Mouse (Mus musculus): ENCODE results near the gene Noxo1. TPM values are rescaled to one million over a fixed set of nuclear protein-coding genes. Genes with fewer than 3 reads are reported as not detected.

Gene Noxo1
- polyA plus RNA-seq, 1 experiment from 2014 or later: 0.97 TPM

- Histone ChIP-seq H3K27me3 (ENCODE audit: control insufficient read depth, insufficient read depth, low read length) (no peaks in the 10 kb centered on the region), H3K36me3 (ENCODE audit: control insufficient read depth, insufficient read depth, low read length) (no peaks in the 10 kb centered on the region), H3K9me3 (ENCODE audit: control insufficient read depth, low read length) (no peaks in the 10 kb centered on the region), H3K9ac (ENCODE audit: low read length) (no peak overlapping the region), H3K4me2 (no peak overlapping the region), H3K4me1 (ENCODE audit: control insufficient read depth, insufficient read depth, low read length) (peaks cover 5% of the 10 kb centered on the region), H3K27ac (ENCODE audit: low read depth, low read length) (no peak overlapping the region), H3K4me3 (ENCODE audit: low read depth, low read length) (no peak overlapping the region)
- 73% methylated on average over 17 of the region's 17 CpGs for WGBS
- DNase-seq (ENCODE audit: low spot score, missing footprints) (no peak), ATAC-seq (ENCODE audit: low FRiP score) (no peak)
Observed at GRCm38 (mm10) chr17:24728184-24728583, 32.1 kb downstream of the Noxo1 start.

DNA sequence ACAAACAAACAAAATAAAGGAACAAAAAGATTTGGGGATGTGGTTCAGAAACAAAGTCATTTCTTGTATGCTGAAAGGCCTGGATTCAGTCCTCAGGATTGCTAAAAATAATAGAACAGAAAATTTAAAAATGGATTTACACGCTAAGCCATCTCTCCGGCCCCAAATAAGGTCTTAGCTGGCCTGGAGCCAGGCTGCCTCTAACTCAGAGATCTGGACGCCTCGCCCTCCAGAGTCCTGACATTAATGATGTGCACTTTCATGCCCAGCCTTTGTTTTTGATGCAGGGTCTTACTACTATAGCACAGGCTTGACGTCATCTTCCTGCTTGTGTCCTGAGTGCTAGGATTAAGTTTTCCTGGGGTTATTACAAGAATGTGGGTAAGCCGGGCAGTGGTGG is 33.0 kb downstream of the Noxo1 start:
- DNase-seq (ENCODE audit: low spot score, missing footprints) (peak; percentile 14), ATAC-seq (ENCODE audit: low FRiP score) (no peak)
- H3K4me2 ChIP-seq: no peak overlapping the region
- no peaks in the 10 kb centered on the region for H3K9me3 ChIP-seq (ENCODE audit: control insufficient read depth, low read length)
- H3K27ac ChIP-seq (ENCODE audit: low read depth, low read length): no peak overlapping the region
- no peak overlapping the region for H3K4me3 ChIP-seq (ENCODE audit: low read depth, low read length)
- H3K9ac ChIP-seq (ENCODE audit: low read length): no peak overlapping the region
- no peaks in the 10 kb centered on the region for H3K36me3 ChIP-seq (ENCODE audit: control insufficient read depth, insufficient read depth, low read length)
- no peaks in the 10 kb centered on the region for H3K4me1 ChIP-seq (ENCODE audit: control insufficient read depth, insufficient read depth, low read length)
- WGBS: 89% methylated on average over 6 of the region's 6 CpGs
- no peaks in the 10 kb centered on the region for H3K27me3 ChIP-seq (ENCODE audit: control insufficient read depth, insufficient read depth, low read length)

DNA sequence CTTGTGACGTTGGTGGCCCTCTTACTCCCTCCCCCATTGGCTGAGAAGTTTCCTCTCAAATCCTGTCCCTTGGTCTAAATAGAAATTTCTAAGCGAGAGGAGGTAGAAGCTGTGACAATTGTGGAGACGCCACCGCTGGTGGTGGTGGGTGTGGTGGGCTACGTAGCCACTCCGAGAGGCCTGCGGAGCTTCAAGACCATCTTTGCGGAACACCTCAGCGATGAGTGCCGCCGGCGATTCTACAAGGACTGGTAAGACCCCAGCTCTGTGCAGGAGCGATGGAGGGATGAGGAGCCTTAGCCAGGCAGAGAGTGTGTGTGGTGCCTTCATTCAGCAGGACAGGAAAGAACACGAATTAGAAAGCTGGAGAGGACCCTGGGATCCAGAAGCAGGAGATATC is 34.8 kb downstream of the Noxo1 start:
- peaks cover under 1% of the 10 kb centered on the region; the same call in 1 of the 2 replicates for H3K4me1 ChIP-seq (ENCODE audit: control insufficient read depth, insufficient read depth, low read length)
- H3K9ac ChIP-seq (ENCODE audit: low read length): no peak overlapping the region
- no peaks in the 10 kb centered on the region for H3K36me3 ChIP-seq (ENCODE audit: control insufficient read depth, insufficient read depth, low read length)
- no peak overlapping the region for H3K4me3 ChIP-seq (ENCODE audit: low read depth, low read length)
- no peak overlapping the region for H3K27ac ChIP-seq (ENCODE audit: low read depth, low read length)
- DNase-seq (ENCODE audit: low spot score, missing footprints) (peak; percentile 69), ATAC-seq (ENCODE audit: low FRiP score) (no peak)
- H3K9me3 ChIP-seq (ENCODE audit: control insufficient read depth, low read length): no peaks in the 10 kb centered on the region
- H3K27me3 ChIP-seq (ENCODE audit: control insufficient read depth, insufficient read depth, low read length): no peaks in the 10 kb centered on the region
- 83% methylated on average over 14 of the region's 14 CpGs for WGBS
- no peak overlapping the region for H3K4me2 ChIP-seq

GRCm38 (mm10) chr17:24732233-24732935 is 36.4 kb downstream of the Noxo1 start:
- no peak overlapping the region for H3K9ac ChIP-seq (ENCODE audit: low read length)
- H3K27ac ChIP-seq (ENCODE audit: low read depth, low read length): no peak overlapping the region
- H3K27me3 ChIP-seq (ENCODE audit: control insufficient read depth, insufficient read depth, low read length): no peaks in the 10 kb centered on the region
- H3K9me3 ChIP-seq (ENCODE audit: control insufficient read depth, low read length): no peaks in the 10 kb centered on the region
- H3K4me1 ChIP-seq (ENCODE audit: control insufficient read depth, insufficient read depth, low read length): peaks cover 10% of the 10 kb centered on the region
- WGBS: 84% methylated on average over 12 of the region's 12 CpGs
- DNase-seq (ENCODE audit: low spot score, missing footprints) (no peak), ATAC-seq (ENCODE audit: low FRiP score) (no peak)
- H3K36me3 ChIP-seq (ENCODE audit: control insufficient read depth, insufficient read depth, low read length): no peaks in the 10 kb centered on the region
- H3K4me3 ChIP-seq (ENCODE audit: low read depth, low read length): no peak overlapping the region
- H3K4me2 ChIP-seq: no peak overlapping the region

DNA sequence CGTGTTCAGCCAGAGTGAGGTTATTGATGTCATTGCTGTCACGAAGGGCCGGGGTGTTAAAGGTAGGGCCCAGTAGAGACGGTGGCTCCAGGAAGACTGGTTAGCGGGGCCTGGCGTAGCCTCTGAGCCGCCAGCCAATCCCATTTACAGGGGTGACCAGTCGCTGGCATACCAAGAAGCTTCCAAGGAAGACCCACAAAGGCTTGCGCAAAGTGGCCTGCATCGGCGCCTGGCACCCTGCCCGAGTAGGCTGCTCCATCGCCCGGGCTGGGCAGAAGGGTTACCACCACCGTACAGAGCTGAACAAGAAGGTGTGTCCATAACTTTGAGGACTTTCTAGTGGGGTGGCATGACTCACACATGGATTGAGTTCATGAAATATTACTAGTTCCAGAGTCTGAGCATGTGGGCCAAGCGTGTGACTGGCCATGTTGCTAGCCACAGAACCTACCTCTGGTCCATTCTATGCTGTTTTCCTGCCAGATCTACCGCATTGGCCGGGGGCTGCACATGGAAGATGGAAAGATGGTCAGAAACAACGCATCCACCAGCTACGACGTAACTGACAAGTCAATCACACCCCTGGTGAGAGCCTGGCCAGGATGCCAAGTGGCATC is 37.5 kb downstream of the Noxo1 start:
- ATAC-seq (ENCODE audit: low FRiP score): no peak
- Histone ChIP-seq H3K4me1 (ENCODE audit: control insufficient read depth, insufficient read depth, low read length) (peaks cover 11% of the 10 kb centered on the region), H3K4me3 (ENCODE audit: low read depth, low read length) (no peak overlapping the region), H3K36me3 (ENCODE audit: control insufficient read depth, insufficient read depth, low read length) (no peaks in the 10 kb centered on the region), H3K9me3 (ENCODE audit: control insufficient read depth, low read length) (no peaks in the 10 kb centered on the region), H3K9ac (ENCODE audit: low read length) (no peak overlapping the region), H3K27me3 (ENCODE audit: control insufficient read depth, insufficient read depth, low read length) (no peaks in the 10 kb centered on the region), H3K27ac (ENCODE audit: low read depth, low read length) (no peak overlapping the region), H3K4me2 (no peak overlapping the region)
- no peak for DNase-seq (ENCODE audit: low spot score, missing footprints)
- 90% methylated on average over 21 of the region's 21 CpGs for WGBS

DNA sequence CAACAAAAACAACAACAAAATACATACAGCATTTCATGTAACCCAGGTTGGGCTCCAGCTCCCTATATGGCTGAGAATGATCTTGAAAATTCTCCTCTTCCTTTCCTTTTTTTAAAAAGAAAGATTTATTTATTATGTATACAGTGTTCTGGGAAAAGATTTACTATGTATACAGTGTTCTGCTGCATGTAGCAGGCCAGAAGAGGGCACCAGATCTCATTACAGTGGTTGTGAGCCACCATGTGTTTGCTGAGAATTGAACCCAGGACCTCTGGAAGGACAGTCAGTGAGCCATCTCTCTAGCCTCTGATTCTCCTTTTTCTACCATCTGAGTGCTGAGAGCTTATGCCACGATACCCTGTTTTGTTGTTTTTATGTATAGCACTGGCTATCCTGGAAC is 38.5 kb downstream of the Noxo1 start:
- Histone ChIP-seq H3K27ac (ENCODE audit: low read depth, low read length) (no peak overlapping the region), H3K9ac (ENCODE audit: low read length) (no peak overlapping the region), H3K36me3 (ENCODE audit: control insufficient read depth, insufficient read depth, low read length) (no peaks in the 10 kb centered on the region), H3K9me3 (ENCODE audit: control insufficient read depth, low read length) (no peaks in the 10 kb centered on the region), H3K4me2 (no peak overlapping the region), H3K4me1 (ENCODE audit: control insufficient read depth, insufficient read depth, low read length) (peaks cover 11% of the 10 kb centered on the region), H3K27me3 (ENCODE audit: control insufficient read depth, insufficient read depth, low read length) (no peaks in the 10 kb centered on the region), H3K4me3 (ENCODE audit: low read depth, low read length) (no peak overlapping the region)
- 84% methylated on average over 1 of the region's 1 CpGs for WGBS
- DNase-seq (ENCODE audit: low spot score, missing footprints): peak; percentile 37
- no peak for ATAC-seq (ENCODE audit: low FRiP score)

- Histone ChIP-seq H3K9ac (ENCODE audit: low read length) (no peak overlapping the region), H3K4me2 (peak overlapping the region; percentile 90), H3K27me3 (ENCODE audit: control insufficient read depth, insufficient read depth, low read length) (no peaks in the 10 kb centered on the region), H3K9me3 (ENCODE audit: control insufficient read depth, low read length) (no peaks in the 10 kb centered on the region), H3K27ac (ENCODE audit: low read depth, low read length) (no peak overlapping the region), H3K36me3 (ENCODE audit: control insufficient read depth, insufficient read depth, low read length) (no peaks in the 10 kb centered on the region), H3K4me3 (ENCODE audit: low read depth, low read length) (no peak overlapping the region), H3K4me1 (ENCODE audit: control insufficient read depth, insufficient read depth, low read length) (peaks cover 11% of the 10 kb centered on the region)
- peak; percentile 68 for DNase-seq (ENCODE audit: low spot score, missing footprints)
- no peak for ATAC-seq (ENCODE audit: low FRiP score)
- 87% methylated on average over 7 of the region's 7 CpGs for WGBS
Observed at GRCm38 (mm10) chr17:24735446-24735845, 39.4 kb downstream of the Noxo1 start.

DNA sequence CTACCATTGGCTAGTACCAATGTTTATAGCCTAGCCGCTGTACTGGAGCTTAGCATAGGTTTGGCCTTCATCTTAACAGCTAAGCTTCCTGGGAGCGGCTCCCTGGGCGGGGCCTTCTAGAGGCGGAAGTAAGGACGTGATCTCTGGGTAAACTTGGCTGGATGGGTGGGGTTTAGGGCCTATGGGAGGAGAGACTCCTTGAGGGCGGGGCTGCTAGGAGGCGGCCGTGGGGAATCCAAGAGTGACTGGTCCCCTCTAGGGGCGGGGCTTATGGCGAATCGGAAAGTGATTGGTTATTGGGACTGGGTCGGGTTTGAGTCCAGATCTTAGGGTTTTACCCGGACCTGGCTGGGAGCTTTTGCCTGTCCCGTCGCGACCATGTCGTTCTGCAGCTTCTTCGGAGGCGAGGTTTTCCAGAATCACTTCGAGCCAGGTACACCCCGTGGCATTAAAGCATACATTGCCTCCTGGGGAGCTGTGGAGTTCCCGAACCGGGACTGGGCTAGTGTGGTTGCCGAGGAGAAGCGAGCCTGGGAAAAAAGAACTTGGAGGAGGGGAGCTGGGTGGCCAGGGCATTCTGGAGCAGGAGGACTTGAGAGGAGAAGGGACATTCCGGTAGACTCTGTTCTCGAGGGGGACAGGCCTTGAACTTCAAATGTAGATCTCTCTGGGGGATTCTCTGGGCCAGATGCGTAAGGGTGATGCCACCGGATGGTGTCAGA is 40.5 kb downstream of the Noxo1 start, which contains the start of gene Msrb1:
TSS of gene Msrb1 (plus strand) at position 313 of the 722 bp plus-strand sequence.
- Histone ChIP-seq H3K27me3 (ENCODE audit: control insufficient read depth, insufficient read depth, low read length) (no peaks in the 10 kb centered on the region), H3K9me3 (ENCODE audit: control insufficient read depth, low read length) (no peaks in the 10 kb centered on the region), H3K36me3 (ENCODE audit: control insufficient read depth, insufficient read depth, low read length) (no peaks in the 10 kb centered on the region), H3K4me1 (ENCODE audit: control insufficient read depth, insufficient read depth, low read length) (peaks cover 11% of the 10 kb centered on the region), H3K4me3 (ENCODE audit: low read depth, low read length) (peak within 1 kb of the TSS; percentile 56), H3K9ac (ENCODE audit: low read length) (peak within 1 kb of the TSS; percentile 68), H3K4me2 (peak within 1 kb of the TSS; percentile 90), H3K27ac (ENCODE audit: low read depth, low read length) (no peak within 1 kb of the TSS)
- WGBS: 1% methylated on average over 29 of the region's 29 CpGs
- DNase-seq (ENCODE audit: low spot score, missing footprints) (peak; percentile 98), ATAC-seq (ENCODE audit: low FRiP score) (peak; percentile 98)
